In the genomic region with DNA sequence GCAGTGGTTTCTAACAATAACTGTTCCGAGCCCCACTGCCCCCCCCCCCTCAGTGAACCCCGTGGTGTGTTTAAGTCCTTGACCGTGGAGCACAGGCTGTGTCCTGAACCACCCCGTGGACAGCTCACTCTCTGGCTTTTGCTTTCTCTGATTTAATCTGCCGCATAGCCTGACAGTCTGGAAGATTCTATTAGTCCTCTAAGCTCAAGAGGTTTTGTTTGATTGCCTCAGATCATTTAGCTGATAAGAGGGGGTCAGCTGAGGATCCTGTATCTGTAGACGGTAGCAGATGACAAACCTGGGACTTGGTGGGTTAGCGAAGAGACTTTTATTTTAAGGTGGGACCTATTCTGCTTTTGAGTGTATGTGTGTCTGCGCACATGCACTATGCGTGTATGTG, we compare ENCODE assay signal across 13 mouse cellular contexts. TPM values are rescaled to one million over a fixed set of nuclear protein-coding genes. Genes with fewer than 3 reads are reported as not detected.
DNase-seq lines count a peak whose midpoint lies in the region; ATAC-seq lines count a peak whose summit lies in the region.
"Had no signal": no experiment of that assay in that cellular context is flagged by ENCODE, and none has a peak within 500 bp of the region (broad histone marks: within the 10 kb centered on the region; RNA-seq: fewer than 3 reads in every experiment).

No protein-coding gene starts in this region.

- no peak for ATAC-seq in CD4-positive, CD25-positive, alpha-beta regulatory T cell, adult 4 months
- ATAC-seq in hindbrain, embryonic 12.5 days (ENCODE audit: low FRiP score): peak; percentile 3; the same call in 1 of the 2 replicates
- no peak for ATAC-seq in hindbrain, embryonic 11.5 days (ENCODE audit: low FRiP score)
- no peak for ATAC-seq in neural tube, embryonic 13.5 days (ENCODE audit: low read depth)
- no peak for ATAC-seq in erythroblast, adult 5-6 weeks (replicated peaks; ENCODE audit: low FRiP score, poor library complexity, severe bottlenecking)
- ATAC-seq: forebrain, embryonic 16.5 days had no signal

- WGBS in hindbrain, embryonic 12.5 days: 55% methylated on average over 9 of the region's 9 CpGs
- 62% methylated on average over 9 of the region's 9 CpGs for WGBS in hindbrain, embryonic 11.5 days
- 51% methylated on average over 9 of the region's 9 CpGs for WGBS in neural tube, embryonic 13.5 days
- WGBS in limb, embryonic 10.5 days: 50% methylated on average over 9 of the region's 9 CpGs

- H3K36me3 ChIP-seq in hindbrain, embryonic 12.5 days: no peaks in the 10 kb centered on the region
- no peaks in the 10 kb centered on the region for H3K36me3 ChIP-seq in hindbrain, embryonic 11.5 days (ENCODE audit: control insufficient read depth, insufficient read depth, low read length)
- no peaks in the 10 kb centered on the region for H3K36me3 ChIP-seq in neural tube, embryonic 13.5 days
- H3K36me3 ChIP-seq in limb, embryonic 10.5 days: no peaks in the 10 kb centered on the region
- H3K36me3 ChIP-seq: embryonic facial prominence, embryonic 15.5 days; limb, embryonic 15.5 days had no signal

- peaks cover 48% of the 10 kb centered on the region for H3K4me1 ChIP-seq in hindbrain, embryonic 12.5 days
- peaks cover 15% of the 10 kb centered on the region for H3K4me1 ChIP-seq in hindbrain, embryonic 11.5 days (replicated peaks; ENCODE audit: control insufficient read depth, insufficient read depth, low read length)
- H3K4me1 ChIP-seq in neural tube, embryonic 13.5 days (replicated peaks): peaks cover 71% of the 10 kb centered on the region
- peaks cover 76% of the 10 kb centered on the region for H3K4me1 ChIP-seq in limb, embryonic 10.5 days

- H3K27me3 ChIP-seq in hindbrain, embryonic 12.5 days: no peaks in the 10 kb centered on the region
- no peaks in the 10 kb centered on the region for H3K27me3 ChIP-seq in hindbrain, embryonic 11.5 days (ENCODE audit: control insufficient read depth, insufficient read depth, low read length)
- H3K27me3 ChIP-seq in neural tube, embryonic 13.5 days: no peaks in the 10 kb centered on the region
- peaks cover 39% of the 10 kb centered on the region for H3K27me3 ChIP-seq in limb, embryonic 10.5 days (ENCODE audit: low read depth, poor library complexity, severe bottlenecking)
- H3K27me3 ChIP-seq: embryonic facial prominence, embryonic 15.5 days had no signal

- peak overlapping the region; percentile 64 for H3K27ac ChIP-seq in hindbrain, embryonic 12.5 days
- H3K27ac ChIP-seq in hindbrain, embryonic 11.5 days (ENCODE audit: low read depth, low read length): no peak overlapping the region; the same call in 1 of the 2 replicates
- 0 out of 2 replicates have a peak overlapping the region, but pooled peaks have one; percentile 57 for H3K27ac ChIP-seq in neural tube, embryonic 13.5 days (replicated peaks)
- peak overlapping the region; percentile 77 for H3K27ac ChIP-seq in limb, embryonic 10.5 days
- H3K27ac ChIP-seq: limb, embryonic 15.5 days had no signal

- H3K4me2 ChIP-seq in hindbrain, embryonic 12.5 days (replicated peaks): no peak overlapping the region
- H3K4me2 ChIP-seq in hindbrain, embryonic 11.5 days (replicated peaks; ENCODE audit: low read depth, low read length): no peak overlapping the region
- H3K4me2 ChIP-seq in neural tube, embryonic 13.5 days: no peak overlapping the region
- H3K4me2 ChIP-seq: embryonic facial prominence, embryonic 15.5 days; limb, embryonic 15.5 days had no signal

- H3K4me3 ChIP-seq in hindbrain, embryonic 12.5 days: no peak overlapping the region
- H3K4me3 ChIP-seq in hindbrain, embryonic 11.5 days (ENCODE audit: low read depth, low read length): no peak overlapping the region
- no peak overlapping the region for H3K4me3 ChIP-seq in neural tube, embryonic 13.5 days
- H3K4me3 ChIP-seq in limb, embryonic 10.5 days: peak overlapping the region; percentile 28
- H3K4me3 ChIP-seq: embryonic facial prominence, embryonic 15.5 days; limb, embryonic 15.5 days had no signal

- peak; percentile 34 for DNase-seq in CD4-positive, CD25-positive, alpha-beta regulatory T cell, adult 2 months (ENCODE audit: low read depth, low spot score)
- no peak for DNase-seq in hindbrain, embryonic 11.5 days (ENCODE audit: low spot score)
- no peak for DNase-seq in neural tube, embryonic 10.5 days (ENCODE audit: extremely low spot score, low spot score)
- DNase-seq in limb, embryonic 10.5 days (ENCODE audit: low spot score): no peak
- DNase-seq: lung, adult 2 months had no signal

- no peaks in the 10 kb centered on the region for H3K9me3 ChIP-seq in hindbrain, embryonic 12.5 days (replicated peaks)
- no peaks in the 10 kb centered on the region for H3K9me3 ChIP-seq in hindbrain, embryonic 11.5 days (ENCODE audit: control insufficient read depth, low read length)
- H3K9me3 ChIP-seq in neural tube, embryonic 13.5 days: no peaks in the 10 kb centered on the region
- H3K9me3 ChIP-seq in limb, embryonic 10.5 days (replicated peaks): no peaks in the 10 kb centered on the region
- H3K9me3 ChIP-seq: embryonic facial prominence, embryonic 15.5 days; limb, embryonic 15.5 days had no signal

- no peak overlapping the region for H3K9ac ChIP-seq in hindbrain, embryonic 12.5 days
- H3K9ac ChIP-seq in hindbrain, embryonic 11.5 days (ENCODE audit: low read depth, low read length): no peak overlapping the region
- 0 out of 2 replicates have a peak overlapping the region, but pooled peaks have one; percentile 9 for H3K9ac ChIP-seq in neural tube, embryonic 13.5 days
- H3K9ac ChIP-seq: embryonic facial prominence, embryonic 15.5 days; limb, embryonic 15.5 days had no signal

RNA-seq across cellular contexts. Expression of gene Eya2, which starts 59.3 kb away (rescaled TPM):
- 10 to 100 TPM; 11.9 to 18.9 TPM for polyA plus RNA-seq in CD4-positive, CD25-positive, alpha-beta regulatory T cell, adult 4 months (2017; shearing (Covaris generic))
- 15.2 and 20.2 TPM in 2 replicates for polyA plus RNA-seq in hindbrain, embryonic 12.5 days (2016; fragmentation: Nextera tagmentation; extraction: Ambion mirVana)
- polyA plus RNA-seq in hindbrain, embryonic 11.5 days (2014; fragmentation: Nextera tagmentation; extraction: Ambion mirVana): 14.8 and 21.1 TPM in 2 replicates
- polyA plus RNA-seq in neural tube, embryonic 13.5 days (2015; fragmentation: Nextera tagmentation; extraction: Ambion mirVana): 13.2 and 18.2 TPM in 2 replicates
- polyA plus RNA-seq in limb, embryonic 10.5 days (2016; fragmentation: Nextera tagmentation; extraction: Ambion mirVana): 6.9 and 7.7 TPM in 2 replicates
- not detected in 2 replicates for total RNA-seq in erythroblast, adult 5-6 weeks (2015; ENCODE audit: low replicate concordance)
- total RNA-seq in erythroblast, adult 5-6 weeks (2017; ENCODE audit: low replicate concordance): 0.09 and 0.28 TPM in 2 replicates
- total RNA-seq: MEL had no signal
